Mouse (Mus musculus) liver, adult (tissue): Measurements from ENCODE around the gene Ifit1.

Experiments
- GATA4 ChIP-seq: IDR thresholded peaks from 2 replicates; pipeline ENCODE4 v1.6.1; 2014; ENCODE audit warnings: mild to moderate bottlenecking, low read length; ENCODE audit not compliant: insufficient replicate concordance

The Ifit1 gene

DNA sequence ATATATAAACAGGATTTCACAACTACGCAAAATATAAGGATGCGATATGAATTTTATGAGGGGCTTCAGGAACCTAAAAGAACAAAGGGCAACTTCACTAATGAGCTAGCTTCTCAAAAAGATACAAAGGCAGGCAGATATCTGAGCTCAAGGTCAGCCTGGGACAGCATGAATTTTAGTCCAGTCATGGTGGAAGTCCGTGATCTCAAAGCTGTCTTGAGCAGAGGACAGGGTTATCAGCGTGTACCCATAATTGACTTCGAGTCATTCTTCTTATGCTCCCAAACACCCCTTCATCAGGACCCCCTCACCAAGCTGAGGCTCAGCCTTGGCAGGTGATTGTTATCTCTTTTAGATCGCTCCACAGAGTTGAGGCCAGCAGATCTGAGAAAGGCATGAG, 10.3 kb downstream of the Ifit1 start:
- TF ChIP-seq GATA4 = no peak

DNA sequence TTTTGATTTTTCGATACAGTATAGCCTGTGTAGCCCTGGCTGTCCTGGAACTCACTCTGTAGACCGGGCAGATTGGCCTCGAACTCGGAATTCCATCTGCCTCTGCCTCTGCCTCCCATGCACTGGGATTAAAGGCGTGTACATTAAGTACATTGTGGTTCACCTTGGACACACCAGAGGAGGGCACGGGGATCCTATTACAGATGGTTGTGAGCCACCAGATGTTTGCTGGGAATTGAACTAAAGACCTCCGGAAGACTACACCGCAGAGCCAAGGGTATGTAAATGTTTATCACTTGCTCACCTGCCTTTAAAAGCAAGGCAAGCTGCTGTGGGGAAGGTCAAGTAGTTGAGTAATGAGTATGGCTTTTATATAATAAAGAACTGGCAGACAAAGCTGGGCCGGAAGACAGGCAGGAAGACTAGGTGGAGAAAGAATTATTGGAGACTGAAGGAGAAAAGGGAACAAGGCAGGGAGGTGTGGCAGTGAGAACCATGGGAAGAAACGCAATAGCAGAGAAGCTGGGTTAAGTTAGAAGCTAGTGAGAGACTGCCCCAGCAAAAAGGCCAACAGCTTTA, 14.6 kb downstream of the Ifit1 start:
- TF ChIP-seq GATA4 = no peak

DNA sequence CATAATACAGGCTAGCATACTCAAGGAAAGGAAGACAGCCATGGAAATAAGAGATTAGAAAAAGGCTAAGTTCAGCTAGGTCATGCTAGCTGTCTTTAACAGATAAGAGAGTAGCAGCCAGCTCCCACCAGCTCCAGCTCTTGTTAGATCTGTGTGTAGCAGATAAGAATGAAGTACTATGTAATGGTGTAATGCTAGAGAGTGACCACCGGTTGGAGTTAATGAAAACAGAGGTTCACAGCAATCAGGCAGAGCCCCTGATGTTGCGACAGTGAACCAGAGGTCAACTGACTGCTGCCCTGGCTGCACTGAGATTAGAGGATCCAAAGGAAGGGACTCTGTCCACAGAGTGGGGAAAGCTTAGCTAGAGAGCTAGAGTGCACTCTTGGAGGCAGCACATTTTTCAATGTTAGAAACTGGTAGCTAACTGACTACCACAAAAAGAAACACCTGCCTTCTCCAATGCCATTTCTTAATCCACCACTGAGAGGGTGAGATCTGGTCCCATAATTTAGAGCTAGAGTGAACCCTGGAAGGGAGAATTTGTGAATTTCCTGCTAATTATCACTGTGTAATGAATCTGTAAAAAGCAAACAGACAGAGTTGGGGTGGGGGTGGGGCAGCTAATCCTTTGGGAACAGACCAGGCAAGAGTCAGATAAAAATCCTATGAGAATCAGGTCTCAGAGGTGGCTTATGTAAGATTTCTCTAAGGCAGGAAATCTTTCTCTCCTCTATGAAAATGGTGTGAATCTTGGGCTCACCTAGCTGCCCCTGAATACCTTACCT, 16.0 kb downstream of the Ifit1 start:
- peak; percentile 21; the same call in 1 of the 2 replicates for TF ChIP-seq GATA4

DNA sequence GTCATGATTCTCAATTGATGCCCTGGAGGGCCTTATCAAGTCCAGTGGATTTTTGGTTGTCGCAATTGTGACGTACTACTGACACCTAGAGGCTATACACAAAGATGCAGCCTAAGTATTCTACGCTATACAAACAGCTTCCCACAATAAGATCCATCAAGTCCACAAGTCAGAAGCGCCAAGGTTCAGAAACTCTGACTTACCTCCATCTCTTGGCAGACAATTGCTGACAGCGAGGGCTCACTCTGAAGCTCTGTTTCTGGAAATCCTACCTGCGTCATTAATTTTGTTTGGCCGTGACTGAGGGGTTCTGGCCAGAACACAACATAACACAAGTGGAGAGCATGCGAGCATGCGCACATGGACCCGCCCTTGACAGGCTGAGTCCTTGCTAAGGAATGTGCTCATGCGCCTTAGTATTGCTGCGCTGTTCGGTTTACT, 21.4 kb downstream of the Ifit1 start:
- TF ChIP-seq GATA4 = peak; percentile 51; the same call in 1 of the 2 replicates

DNA sequence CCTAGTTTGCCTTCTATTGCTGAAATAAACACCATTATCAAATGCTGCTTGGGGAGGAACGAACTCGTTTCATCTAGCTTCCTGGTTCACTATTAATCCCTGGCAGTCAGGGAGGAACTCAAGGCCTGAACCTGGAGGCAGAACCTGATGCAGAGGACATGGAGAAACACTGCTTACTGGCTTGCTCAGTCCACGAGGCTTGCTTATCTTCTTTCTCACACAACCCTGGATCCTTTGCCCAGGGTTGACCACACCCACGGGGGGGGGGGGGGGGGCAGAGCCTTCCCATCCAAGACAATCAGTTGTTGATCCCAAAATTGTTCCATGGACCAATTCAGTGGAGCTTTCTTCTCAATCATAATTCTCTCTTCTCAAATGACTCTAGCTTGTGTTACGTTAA, 22.1 kb downstream of the Ifit1 start:
- no peak for TF ChIP-seq GATA4

DNA sequence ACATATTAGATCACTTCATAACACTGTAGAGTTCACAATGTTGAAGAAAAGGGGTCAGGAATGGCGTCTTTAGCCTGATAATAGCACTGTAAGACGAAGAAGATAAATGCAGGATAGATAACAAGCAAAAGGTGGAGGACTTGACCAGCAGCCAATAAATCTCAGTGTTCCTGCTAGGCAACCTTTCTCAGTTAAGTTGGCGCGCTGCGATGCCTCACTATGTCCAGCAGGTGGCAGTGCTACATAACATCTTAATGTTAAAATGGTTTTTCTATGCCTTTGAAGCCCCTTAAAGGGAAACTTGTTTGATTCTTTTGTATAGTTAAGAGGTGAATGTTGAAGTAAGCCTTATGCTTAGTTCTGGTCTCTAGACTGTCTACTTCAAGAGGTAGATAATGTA, 25.5 kb downstream of the Ifit1 start:
- no peak for TF ChIP-seq GATA4

DNA sequence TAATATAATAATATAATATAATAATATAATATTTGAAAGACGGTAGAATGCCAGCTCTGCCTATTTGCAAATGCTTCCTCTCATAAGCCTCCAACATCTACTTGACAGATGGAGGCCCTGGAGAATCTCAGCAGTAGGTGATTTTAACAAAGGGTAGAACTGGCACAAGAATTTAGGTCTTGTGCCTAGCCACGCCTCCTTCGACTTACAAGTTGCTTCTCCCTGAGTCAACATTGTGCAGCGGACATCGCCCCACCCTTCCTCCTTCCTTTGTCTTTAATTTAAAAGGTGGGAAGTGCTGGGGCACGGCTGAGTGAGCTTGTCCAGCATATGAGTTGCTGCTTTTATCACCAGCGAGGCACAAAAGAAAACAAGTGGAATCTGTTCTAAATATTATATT, 32.8 kb downstream of the Ifit1 start:
- no peak for TF ChIP-seq GATA4

DNA sequence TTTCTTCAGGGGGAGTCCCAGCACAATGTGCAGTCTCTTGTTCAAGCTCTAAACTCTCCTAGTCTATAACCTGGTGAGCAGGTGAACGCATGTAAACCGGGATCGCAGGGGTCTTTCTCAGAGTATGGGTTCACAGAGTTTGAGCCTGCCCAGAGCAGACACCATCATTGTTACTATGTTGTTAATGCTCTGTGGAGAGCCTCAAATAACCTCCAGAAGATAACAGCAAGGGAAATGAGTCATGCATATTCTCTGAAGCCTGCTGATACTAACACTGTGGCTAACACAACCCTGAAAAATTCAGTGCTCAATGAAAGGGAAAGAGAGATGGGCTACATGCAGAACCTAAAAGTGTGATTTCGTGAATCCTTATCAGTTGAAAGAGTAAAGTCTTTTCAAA, 37.8 kb downstream of the Ifit1 start:
- TF ChIP-seq GATA4 = peak; percentile 76; the same call in 1 of the 2 replicates

DNA sequence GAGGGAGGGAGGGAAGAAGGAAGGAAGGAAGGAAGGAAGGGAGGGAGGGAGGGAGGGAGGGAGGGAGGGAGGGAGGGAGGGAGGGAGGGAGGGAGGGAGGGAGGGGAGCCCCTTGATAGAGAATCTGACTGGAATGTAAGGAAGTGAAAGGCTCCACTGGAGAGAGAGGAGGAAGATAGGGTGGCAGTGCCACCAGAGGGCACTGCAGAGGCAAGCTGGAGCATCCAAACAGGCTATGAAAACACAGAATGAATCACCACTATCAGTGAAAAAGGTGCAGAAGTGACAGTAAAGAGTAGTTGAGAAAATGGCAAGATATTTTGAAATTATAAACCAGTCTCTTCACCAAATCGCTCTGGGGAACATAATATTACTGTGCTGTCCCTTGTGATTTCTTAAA, 44.2 kb downstream of the Ifit1 start:
- no peak for TF ChIP-seq GATA4

DNA sequence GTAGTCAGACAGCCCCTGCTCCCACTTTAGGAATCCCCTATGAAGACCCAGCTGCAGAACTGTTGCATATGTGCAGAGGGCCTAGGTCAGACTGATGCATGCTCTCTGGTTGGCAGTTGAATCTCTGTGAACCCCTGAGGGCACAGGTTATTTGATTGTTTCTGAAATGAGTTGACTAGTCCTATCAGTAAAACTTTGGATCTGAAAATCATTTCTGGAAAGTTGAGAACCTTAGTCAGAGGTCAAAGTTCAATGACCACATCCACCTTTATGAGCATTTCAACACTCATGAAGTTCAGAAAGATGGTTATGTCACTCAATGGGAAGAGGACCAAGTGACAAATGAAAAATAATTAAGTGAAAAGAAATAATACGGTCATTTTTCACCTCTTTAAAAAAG, 44.9 kb downstream of the Ifit1 start:
- peak; percentile 54; the same call in 1 of the 2 replicates for TF ChIP-seq GATA4

DNA sequence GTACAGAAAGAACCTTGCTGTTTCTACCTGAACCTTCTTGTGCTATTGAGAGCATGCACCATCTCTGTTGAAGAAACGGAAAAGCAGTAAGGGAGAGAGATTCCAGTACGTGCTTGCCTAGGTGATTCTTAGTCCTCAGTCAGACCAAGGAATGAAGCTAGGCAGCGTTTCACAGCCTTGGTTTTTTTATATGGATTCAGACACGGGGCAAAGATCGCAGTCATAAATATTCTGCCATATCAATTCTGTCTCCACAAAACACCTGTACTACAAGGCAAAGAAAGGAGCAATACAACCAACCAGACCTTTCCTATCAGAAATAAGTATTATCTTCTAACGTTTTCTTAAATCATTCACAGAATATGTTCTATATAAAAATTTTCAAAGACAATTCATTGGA, 50.7 kb downstream of the Ifit1 start:
- no peak for TF ChIP-seq GATA4

DNA sequence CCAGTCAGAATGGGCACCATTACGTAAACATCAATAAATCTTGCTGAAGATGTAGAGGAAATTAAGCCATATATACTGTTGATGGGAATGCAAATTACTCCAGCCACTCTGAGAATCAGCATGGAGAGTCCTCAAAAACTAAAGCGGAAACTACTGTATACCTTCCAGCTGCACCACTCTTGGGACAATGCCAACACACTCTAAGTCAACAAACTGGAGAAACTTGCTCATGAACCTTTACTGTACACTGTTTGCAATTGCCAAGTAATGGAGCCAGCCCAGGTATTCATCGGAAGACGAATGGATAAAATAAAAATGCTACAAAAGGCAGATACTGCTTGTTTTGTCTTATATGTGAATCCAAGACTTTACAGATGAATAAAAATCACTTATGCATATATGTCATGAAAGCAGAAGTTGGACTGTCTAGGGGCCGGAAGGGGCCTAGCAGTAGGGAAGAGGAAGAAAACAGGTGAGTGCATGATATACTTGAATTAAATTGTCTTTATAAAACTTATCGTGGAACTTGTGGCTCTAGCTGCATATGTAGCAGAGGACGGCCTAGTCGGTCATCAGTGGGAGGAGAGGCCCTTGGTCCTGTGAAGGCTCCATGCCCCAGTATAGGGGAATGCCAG, 55.8 kb downstream of the Ifit1 start:
- no peak for TF ChIP-seq GATA4

DNA sequence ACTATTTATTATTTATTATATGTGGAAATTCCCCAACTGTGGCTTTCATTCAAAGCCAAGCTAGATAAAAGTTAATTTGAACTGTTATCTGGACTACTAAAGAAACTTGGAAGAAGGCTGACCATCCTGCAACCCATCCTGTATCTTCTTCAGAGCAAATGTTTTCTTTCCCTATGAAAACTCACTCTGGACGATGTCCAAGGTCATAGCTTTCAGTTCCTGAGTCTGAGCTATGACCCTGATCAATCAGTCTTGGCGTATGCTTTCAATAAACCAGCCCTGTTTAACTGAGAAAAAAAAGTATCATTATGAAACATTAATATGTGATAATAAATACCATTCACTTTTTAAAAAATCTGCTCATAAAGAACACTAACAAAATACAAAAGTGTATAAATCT, 56.8 kb downstream of the Ifit1 start:
- TF ChIP-seq GATA4 = no peak

DNA sequence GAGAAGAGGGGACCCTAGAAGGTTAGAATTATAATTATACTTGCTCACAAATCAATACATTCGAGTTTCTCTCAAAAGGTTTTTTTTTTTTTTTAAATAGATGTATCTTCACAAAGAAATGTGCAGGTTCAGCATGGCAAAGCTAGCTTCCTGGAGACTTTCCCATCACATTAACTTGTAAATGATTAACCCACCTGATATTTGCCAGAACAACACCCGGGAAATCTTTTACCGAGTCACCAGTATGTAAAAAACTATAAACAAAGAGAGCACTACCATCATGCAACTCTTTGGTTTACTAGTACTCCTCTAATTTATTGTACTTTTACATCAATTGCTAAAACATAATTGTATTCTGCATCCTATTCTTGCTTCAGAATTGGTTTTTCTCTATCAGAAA, 57.8 kb downstream of the Ifit1 start:
- TF ChIP-seq GATA4 = no peak

DNA sequence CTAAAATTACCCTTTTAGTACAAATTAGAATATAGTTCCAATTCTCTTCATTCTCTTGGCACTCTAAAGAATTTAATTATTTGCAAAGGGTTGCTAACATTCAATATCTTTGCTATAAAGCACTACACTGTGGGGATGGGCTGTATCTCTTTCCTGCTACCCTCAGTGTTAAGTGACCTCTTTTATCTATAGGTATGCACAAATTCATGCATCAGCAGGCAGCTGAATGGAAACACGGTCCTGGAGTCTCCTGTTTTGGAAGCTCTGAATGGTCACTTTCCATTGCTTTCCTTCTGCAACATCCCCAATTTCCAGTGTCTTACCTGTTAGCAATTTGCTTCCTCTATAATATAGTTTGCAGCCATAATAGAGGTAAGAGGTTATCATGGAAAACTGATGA, 58.2 kb downstream of the Ifit1 start:
- no peak for TF ChIP-seq GATA4

DNA sequence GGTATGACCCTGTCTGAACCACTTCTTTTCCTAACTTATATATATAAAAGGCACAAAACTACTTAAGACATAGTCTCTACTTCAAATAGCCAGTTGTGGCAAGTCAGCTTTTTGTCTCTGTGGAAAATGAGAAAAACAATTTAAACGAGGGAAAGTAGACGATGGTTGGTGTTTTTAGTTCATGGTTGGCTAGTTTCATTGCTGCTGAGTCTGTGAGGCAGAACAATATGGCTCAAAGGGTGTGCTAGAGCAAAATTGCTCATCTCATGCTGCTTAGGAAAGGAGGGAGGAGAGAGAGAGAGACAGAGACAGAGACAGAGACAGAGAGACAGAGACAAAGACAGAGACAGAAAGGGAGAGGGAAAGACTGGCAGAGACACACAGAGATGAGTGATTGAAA, 58.6 kb downstream of the Ifit1 start:
- TF ChIP-seq GATA4 = no peak
